Mouse (Mus musculus) layer of hippocampus, adult 18-20 months (tissue): ENCODE data around the gene Bmp8a. TPM values are rescaled to one million over a fixed set of nuclear protein-coding genes. Genes with fewer than 3 reads are reported as not detected.
"Not testable (repeated sequence)": the region's sequence is repeated elsewhere in the genome, so short reads cannot be mapped to it uniquely, and the experiment has no call there.

ENCODE experiments used
- DNase-seq, 2 experiments: peaks; one replicate each; pipeline ENCODE4 v3.0.0; 2022; ENCODE audit warnings: low spot score in 2 of 2
- long read RNA-seq: library from polyadenylated mRNA; stranded (forward); transcript quantifications from one replicate; pipeline ENCODE4 v2.0.0, GENCODE M21; 2021
- total RNA-seq, 2 experiments: library from RNA; stranded (reverse); gene quantifications; 2 replicates each; pipeline ENCODE4 v1.2.3; 2021

The Bmp8a gene
- not detected for total RNA-seq
- long read RNA-seq = 0 reads

- no peak for DNase-seq
These were observed at the start of gene Bmp8a for GRCm38 (mm10) chr4:123342642-123343470. Gene Bmp8a, minus strand, starts transcription at chr4:123343252.

GRCm38 (mm10) chr4:123392187-123392586, 49.1 kb upstream of the Bmp8a start:
- no peak for DNase-seq

- DNase-seq = no peak
These were observed 42.0 kb upstream of the Bmp8a start for GRCm38 (mm10) chr4:123385028-123385427.

- DNase-seq = peak; percentile 47 to 82
These were observed 40.1 kb upstream of the Bmp8a start for GRCm38 (mm10) chr4:123383173-123383572.

- DNase-seq = no peak
These were observed 39.0 kb upstream of the Bmp8a start for GRCm38 (mm10) chr4:123382051-123382450.

- no peak for DNase-seq
These were observed 38.5 kb upstream of the Bmp8a start for GRCm38 (mm10) chr4:123381598-123381997.

- no peak for DNase-seq
These were observed 33.0 kb upstream of the Bmp8a start for GRCm38 (mm10) chr4:123376031-123376430.

- no peak for DNase-seq
These were observed 31.4 kb upstream of the Bmp8a start for GRCm38 (mm10) chr4:123374316-123375008.

- no peak for DNase-seq
These were observed 20.5 kb upstream of the Bmp8a start for GRCm38 (mm10) chr4:123363555-123363954.

- DNase-seq = no peak
These were observed 17.7 kb upstream of the Bmp8a start for GRCm38 (mm10) chr4:123360771-123361170.

- DNase-seq = no peak
These were observed 15.6 kb upstream of the Bmp8a start for GRCm38 (mm10) chr4:123358613-123359012.

- DNase-seq = no peak
These were observed 12.9 kb upstream of the Bmp8a start for GRCm38 (mm10) chr4:123355941-123356340.

GRCm38 (mm10) chr4:123353271-123353877, 10.3 kb upstream of the Bmp8a start:
- DNase-seq = no peak

GRCm38 (mm10) chr4:123343471-123343789, 378 bp upstream of the Bmp8a start:
- no peak for DNase-seq

GRCm38 (mm10) chr4:123342091-123342641, 886 bp downstream of the Bmp8a start:
- DNase-seq = no peak

GRCm38 (mm10) chr4:123340232-123340631, 2.8 kb downstream of the Bmp8a start:
- no peak for DNase-seq

- DNase-seq = no peak
These were observed 5.4 kb downstream of the Bmp8a start for GRCm38 (mm10) chr4:123337693-123338092.

- no peak for DNase-seq
These were observed 7.1 kb downstream of the Bmp8a start for GRCm38 (mm10) chr4:123335796-123336585.

- DNase-seq = not testable (repeated sequence)
These were observed 7.8 kb downstream of the Bmp8a start for GRCm38 (mm10) chr4:123335244-123335643.

- no peak for DNase-seq
These were observed 8.9 kb downstream of the Bmp8a start for GRCm38 (mm10) chr4:123334177-123334576.

- no peak for DNase-seq
These were observed 9.9 kb downstream of the Bmp8a start for GRCm38 (mm10) chr4:123333151-123333550.
